Mouse (Mus musculus) heart, embryonic 13.5 days (tissue): Measurements from ENCODE around the gene Golga4. TPM values are rescaled to one million over a fixed set of nuclear protein-coding genes. Genes with fewer than 3 reads are reported as not detected.
A peak's percentile ranks its signal among the peaks of the same experiment; 100 is the strongest.

Experiments
- ATAC-seq: fragments of 200-750 bp; cut with Nextera tagmentation; 2 replicates; pipeline ENCODE4 v1.8.0; 2017; ENCODE audit warnings: moderate TSS enrichment; ENCODE audit not compliant: insufficient number of reproducible peaks, low FRiP score, low TSS enrichment; ENCODE audit errors: extremely low read depth
- H3K27ac ChIP-seq: fragments of 300-500 bp; sonication (generic); replicated peaks from 2 replicates; pipeline ENCODE4 v1.5.1; 2015; ENCODE audit warnings: moderate library complexity, mild to moderate bottlenecking, inconsistent platforms
- H3K27me3 ChIP-seq: fragments of 300-500 bp; sonication (generic); replicated peaks from 2 replicates; pipeline ENCODE4 v1.6.1; 2015; ENCODE audit warnings: mild to moderate bottlenecking, inconsistent platforms
- H3K36me3 ChIP-seq: fragments of 300-500 bp; sonication (generic); 2 replicates; pipeline ENCODE4 v1.6.1; 2015; ENCODE audit warnings: mild to moderate bottlenecking, inconsistent platforms
- H3K4me1 ChIP-seq: fragments of 300-500 bp; sonication (generic); 2 replicates; pipeline ENCODE4 v1.6.1; 2015; ENCODE audit warnings: inconsistent platforms
- H3K4me2 ChIP-seq: fragments of 300-500 bp; sonication (generic); 2 replicates; pipeline ENCODE4 v1.6.1; 2015; ENCODE audit warnings: inconsistent platforms, mild to moderate bottlenecking, moderate library complexity
- H3K4me3 ChIP-seq: fragments of 300-500 bp; sonication (generic); 2 replicates; pipeline ENCODE4 v1.5.1; 2015; ENCODE audit warnings: moderate library complexity, mild to moderate bottlenecking, inconsistent platforms
- H3K9ac ChIP-seq: fragments of 300-500 bp; sonication (generic); 2 replicates; pipeline ENCODE4 v1.6.1; 2015; ENCODE audit warnings: inconsistent platforms, mild to moderate bottlenecking, moderate library complexity
- H3K9me3 ChIP-seq: fragments of 300-500 bp; sonication (generic); 2 replicates; pipeline ENCODE4 v1.6.1; 2016; ENCODE audit warnings: inconsistent platforms
- WGBS: fragments of 180-500 bp; shearing (Covaris S2); methylation state at CpG from one replicate; pipeline ENCODE4 v1.1.7; 2015; ENCODE audit warnings: mixed read lengths; 5-methylcytosine and 5-hydroxymethylcytosine counted together
- polyA plus RNA-seq: library from polyadenylated mRNA; unstranded; fragments of >200 nt; fragmentation: Nextera tagmentation; extraction: Ambion mirVana; gene quantifications from 2 replicates; pipeline ENCODE4 v1.2.1, GENCODE M21; 2015

Gene Golga4
- polyA plus RNA-seq, 1 experiment from 2014 or later: 47.5 TPM

- Histone ChIP-seq H3K36me3 (no peaks in the 10 kb centered on the region), H3K27me3 (peaks cover 60% of the 10 kb centered on the region), H3K9me3 (peaks cover 4% of the 10 kb centered on the region; the same call in 1 of the 2 replicates), H3K4me3 (peak overlapping the region; percentile 52), H3K27ac (no peak overlapping the region), H3K9ac (peak overlapping the region; percentile 72), H3K4me1 (peaks cover 30% of the 10 kb centered on the region), H3K4me2 (peak overlapping the region; percentile 83)
- ATAC-seq: 0 out of 2 replicates have a peak, but pooled peaks have one; percentile 31
- WGBS: 0% methylated on average over 16 of the region's 16 CpGs
Measured at GRCm38 (mm10) chr9:118489579-118490019, 16.5 kb upstream of the Golga4 start.

- ATAC-seq: no peak
- H3K4me3 ChIP-seq: no peak overlapping the region
- H3K9me3 ChIP-seq: peaks cover 4% of the 10 kb centered on the region; the same call in 1 of the 2 replicates
- peaks cover 30% of the 10 kb centered on the region for H3K4me1 ChIP-seq
- H3K27ac ChIP-seq: no peak overlapping the region
- H3K9ac ChIP-seq: no peak overlapping the region
- no peak overlapping the region for H3K4me2 ChIP-seq
- WGBS: 75% methylated on average over 4 of the region's 4 CpGs
- H3K36me3 ChIP-seq: no peaks in the 10 kb centered on the region
- peaks cover 44% of the 10 kb centered on the region for H3K27me3 ChIP-seq
Measured at GRCm38 (mm10) chr9:118491195-118491594, 14.9 kb upstream of the Golga4 start.

GRCm38 (mm10) chr9:118492932-118493698 lies 13.0 kb upstream of the Golga4 start:
- no peak for ATAC-seq
- Histone ChIP-seq H3K27ac (no peak overlapping the region), H3K27me3 (peaks cover 25% of the 10 kb centered on the region), H3K36me3 (no peaks in the 10 kb centered on the region), H3K4me3 (no peak overlapping the region), H3K4me2 (no peak overlapping the region), H3K9me3 (peaks cover 4% of the 10 kb centered on the region; the same call in 1 of the 2 replicates), H3K4me1 (peaks cover 12% of the 10 kb centered on the region), H3K9ac (no peak overlapping the region)
- WGBS: 76% methylated on average over 8 of the region's 8 CpGs

- no peak for ATAC-seq
- Histone ChIP-seq H3K4me2 (no peak overlapping the region), H3K9me3 (peaks cover 4% of the 10 kb centered on the region; the same call in 1 of the 2 replicates), H3K9ac (no peak overlapping the region), H3K4me3 (no peak overlapping the region), H3K27ac (no peak overlapping the region), H3K4me1 (peaks cover 4% of the 10 kb centered on the region), H3K27me3 (peaks cover 19% of the 10 kb centered on the region; the same call in 1 of the 2 replicates), H3K36me3 (no peaks in the 10 kb centered on the region)
- 78% methylated on average over 5 of the region's 5 CpGs for WGBS
Measured at GRCm38 (mm10) chr9:118494106-118494505, 12.0 kb upstream of the Golga4 start.

GRCm38 (mm10) chr9:118495933-118496332 lies 10.1 kb upstream of the Golga4 start:
- H3K27ac ChIP-seq: no peak overlapping the region
- ATAC-seq: no peak
- no peak overlapping the region for H3K9ac ChIP-seq
- H3K4me2 ChIP-seq: no peak overlapping the region
- no peaks in the 10 kb centered on the region for H3K36me3 ChIP-seq
- no peak overlapping the region for H3K4me3 ChIP-seq
- peaks cover 7% of the 10 kb centered on the region; the same call in 1 of the 2 replicates for H3K27me3 ChIP-seq
- 72% methylated on average over 3 of the region's 3 CpGs for WGBS
- no peaks in the 10 kb centered on the region for H3K4me1 ChIP-seq
- peaks cover 4% of the 10 kb centered on the region; the same call in 1 of the 2 replicates for H3K9me3 ChIP-seq

- no peak overlapping the region for H3K4me3 ChIP-seq
- no peaks in the 10 kb centered on the region for H3K4me1 ChIP-seq
- peaks cover 4% of the 10 kb centered on the region; the same call in 1 of the 2 replicates for H3K9me3 ChIP-seq
- ATAC-seq: no peak
- H3K36me3 ChIP-seq: no peaks in the 10 kb centered on the region
- no peak overlapping the region for H3K9ac ChIP-seq
- no peaks in the 10 kb centered on the region for H3K27me3 ChIP-seq
- WGBS: 76% methylated on average over 3 of the region's 3 CpGs
- no peak overlapping the region for H3K27ac ChIP-seq
- no peak overlapping the region for H3K4me2 ChIP-seq
Measured at GRCm38 (mm10) chr9:118496952-118497351, 9.1 kb upstream of the Golga4 start.

GRCm38 (mm10) chr9:118498061-118498460 lies 8.0 kb upstream of the Golga4 start:
- no peaks in the 10 kb centered on the region for H3K27me3 ChIP-seq
- H3K9ac ChIP-seq: no peak overlapping the region
- WGBS: 54% methylated on average over 7 of the region's 7 CpGs
- no peak for ATAC-seq
- no peaks in the 10 kb centered on the region for H3K36me3 ChIP-seq
- no peak overlapping the region for H3K27ac ChIP-seq
- no peak overlapping the region for H3K4me2 ChIP-seq
- no peak overlapping the region for H3K4me3 ChIP-seq
- no peaks in the 10 kb centered on the region for H3K4me1 ChIP-seq
- peaks cover 4% of the 10 kb centered on the region; the same call in 1 of the 2 replicates for H3K9me3 ChIP-seq

GRCm38 (mm10) chr9:118500963-118501362 lies 5.1 kb upstream of the Golga4 start:
- ATAC-seq: no peak
- no peak overlapping the region for H3K9ac ChIP-seq
- no peaks in the 10 kb centered on the region for H3K36me3 ChIP-seq
- H3K4me1 ChIP-seq: peaks cover 4% of the 10 kb centered on the region; the same call in 1 of the 2 replicates
- H3K27me3 ChIP-seq: no peaks in the 10 kb centered on the region
- H3K9me3 ChIP-seq: no peaks in the 10 kb centered on the region
- no peak overlapping the region for H3K4me3 ChIP-seq
- no peak overlapping the region for H3K4me2 ChIP-seq
- WGBS: 77% methylated on average over 6 of the region's 6 CpGs
- no peak overlapping the region for H3K27ac ChIP-seq

- 74% methylated on average over 3 of the region's 3 CpGs for WGBS
- no peak overlapping the region for H3K4me3 ChIP-seq
Measured at GRCm38 (mm10) chr9:118504656-118505055, 1.4 kb upstream of the Golga4 start.

GRCm38 (mm10) chr9:118506404-118507231 lies 551 bp downstream of the Golga4 start:
- WGBS: under 1% methylated on average over 57 of the region's 57 CpGs
- Histone ChIP-seq H3K36me3 (peaks cover 5% of the 10 kb centered on the region; the same call in 1 of the 2 replicates), H3K9me3 (no peaks in the 10 kb centered on the region), H3K27ac (peak overlapping the region; percentile 81), H3K4me3 (peak overlapping the region; percentile 92), H3K4me1 (peaks cover 47% of the 10 kb centered on the region), H3K9ac (peak overlapping the region; percentile 97), H3K4me2 (peak overlapping the region; percentile 94), H3K27me3 (no peaks in the 10 kb centered on the region)
- peak; percentile 28; the same call in 1 of the 2 replicates for ATAC-seq

More at GRCm38 (mm10) chr9:118504656-118505055, 1.4 kb upstream of the Golga4 start:
- Histone ChIP-seq H3K9me3 (no peaks in the 10 kb centered on the region), H3K27ac (no peak overlapping the region), H3K27me3 (no peaks in the 10 kb centered on the region), H3K4me1 (peaks cover 28% of the 10 kb centered on the region), H3K36me3 (no peaks in the 10 kb centered on the region), H3K9ac (no peak overlapping the region), H3K4me2 (no peak overlapping the region)
- no peak for ATAC-seq

- H3K4me1 ChIP-seq: peaks cover 56% of the 10 kb centered on the region
- no peak overlapping the region for H3K27ac ChIP-seq
- H3K9ac ChIP-seq: peak overlapping the region; percentile 97
- H3K4me2 ChIP-seq: peak overlapping the region; percentile 94
- WGBS: 81% methylated on average over 6 of the region's 6 CpGs
- peak overlapping the region; percentile 92 for H3K4me3 ChIP-seq
- no peak for ATAC-seq
- H3K36me3 ChIP-seq: peaks cover 5% of the 10 kb centered on the region; the same call in 1 of the 2 replicates
- H3K27me3 ChIP-seq: no peaks in the 10 kb centered on the region
- H3K9me3 ChIP-seq: no peaks in the 10 kb centered on the region
Measured at GRCm38 (mm10) chr9:118507552-118507951, 1.5 kb downstream of the Golga4 start.
